Mouse (Mus musculus) megakaryocyte, embryonic 14.5 days (primary cell): ENCODE results near the gene Mrgprh.

Source experiments
- FLI1 ChIP-seq: IDR thresholded peaks from 2 replicates; pipeline ENCODE4 v1.6.1; 2012; ENCODE audit warnings: low read length, inconsistent platforms, mixed read lengths
- GATA1 ChIP-seq: IDR thresholded peaks from 3 replicates; pipeline ENCODE4 v1.6.1; 2012; ENCODE audit warnings: mixed read lengths, low read length, inconsistent platforms, borderline replicate concordance

GRCm38 (mm10) chr17:12843826-12844225 lies 32.0 kb upstream of the Mrgprh start:
- TF ChIP-seq GATA1 (no peak), FLI1 (no peak)
